Mouse (Mus musculus): ENCODE measurements around the gene Gemin7.

- TF ChIP-seq CTCF (IDR thresholded peaks at IDR 0.05; ENCODE audit: low read depth) (peak; percentile 48), EP300 (IDR thresholded peaks at IDR 0.05; ENCODE audit: low read depth) (no peak)
These were observed 33.6 kb upstream of the Gemin7 start for GRCm38 (mm10) chr7:19610969-19611368.
